Mouse (Mus musculus): Measurements from ENCODE around the gene Flrt1.
A peak's percentile ranks its signal among the peaks of the same experiment; 100 is the strongest.
"Not testable (repeated sequence)": the region's sequence is repeated elsewhere in the genome, so short reads cannot be mapped to it uniquely, and the experiment has no call there.

Gene Flrt1

GRCm38 (mm10) chr19:7102039-7102438, 3.5 kb downstream of the Flrt1 start:
- DNase-seq = no peak

- no peak for DNase-seq
Observed at GRCm38 (mm10) chr19:7099620-7100155, 5.8 kb downstream of the Flrt1 start.

- no peak for DNase-seq
Observed at GRCm38 (mm10) chr19:7092756-7093155, 12.8 kb downstream of the Flrt1 start.

GRCm38 (mm10) chr19:7091448-7092050, 14.0 kb downstream of the Flrt1 start:
- DNase-seq = no peak

- DNase-seq = no peak
Observed at GRCm38 (mm10) chr19:7090369-7091064, 15.0 kb downstream of the Flrt1 start.

GRCm38 (mm10) chr19:7089842-7090251, 15.7 kb downstream of the Flrt1 start:
- DNase-seq = no peak

- DNase-seq = no peak
Observed at GRCm38 (mm10) chr19:7089050-7089449, 16.5 kb downstream of the Flrt1 start.

GRCm38 (mm10) chr19:7088558-7088957, 17.0 kb downstream of the Flrt1 start:
- peak; percentile 29 for DNase-seq

- no peak for DNase-seq
Observed at GRCm38 (mm10) chr19:7084734-7085133, 20.8 kb downstream of the Flrt1 start.

- no peak for DNase-seq
Observed at GRCm38 (mm10) chr19:7083035-7083794, 22.3 kb downstream of the Flrt1 start.

GRCm38 (mm10) chr19:7081516-7082266, 23.8 kb downstream of the Flrt1 start:
- DNase-seq = no peak

GRCm38 (mm10) chr19:7078271-7078670, 27.3 kb downstream of the Flrt1 start:
- DNase-seq = no peak

- no peak for DNase-seq
Observed at GRCm38 (mm10) chr19:7077666-7078065, 27.9 kb downstream of the Flrt1 start.

- not testable (repeated sequence) for DNase-seq
Observed at GRCm38 (mm10) chr19:7075336-7075735, 30.2 kb downstream of the Flrt1 start.

GRCm38 (mm10) chr19:7073997-7074781, 31.3 kb downstream of the Flrt1 start:
- DNase-seq = no peak

GRCm38 (mm10) chr19:7072221-7072620, 33.3 kb downstream of the Flrt1 start:
- DNase-seq = no peak

- DNase-seq = no peak
Observed at GRCm38 (mm10) chr19:7070775-7071174, 34.8 kb downstream of the Flrt1 start.

GRCm38 (mm10) chr19:7069781-7070763, 35.5 kb downstream of the Flrt1 start:
- no peak for DNase-seq

GRCm38 (mm10) chr19:7068661-7069531, 36.6 kb downstream of the Flrt1 start:
- no peak for DNase-seq

GRCm38 (mm10) chr19:7068136-7068535, 37.4 kb downstream of the Flrt1 start:
- DNase-seq = peak; percentile 96
